17 mouse cellular contexts compared by ENCODE assay signal in genomic region chr10:111314636-111315395, GRCm38 (mm10). TPM values are rescaled to one million over a fixed set of nuclear protein-coding genes. Genes with fewer than 3 reads are reported as not detected.
A peak's percentile ranks its signal among the peaks of the same experiment; 100 is the strongest.
DNase-seq lines count a peak whose midpoint lies in the region; ATAC-seq lines count a peak whose summit lies in the region.
"Had no signal": no experiment of that assay in that cellular context is flagged by ENCODE, and none has a peak within 500 bp of the region (broad histone marks: within the 10 kb centered on the region; RNA-seq: fewer than 3 reads in every experiment).

No protein-coding gene starts in this region.

- no peak overlapping the region for H3K9ac ChIP-seq in kidney, embryonic 16.5 days (replicated peaks; ENCODE audit: low read length)
- H3K9ac ChIP-seq: forebrain, embryonic 13.5 days; liver, embryonic 12.5 days had no signal

- no peak overlapping the region for H3K27ac ChIP-seq in limb, embryonic 10.5 days
- H3K27ac ChIP-seq in kidney, embryonic 16.5 days (ENCODE audit: low read length), result no peak overlapping the region
- H3K27ac ChIP-seq: forebrain, embryonic 13.5 days; liver, embryonic 12.5 days had no signal

- intact Hi-C loops in left cerebral cortex, postnatal 4 days (cut with DNase I), result no loop called here

- H3K4me2 ChIP-seq in kidney, embryonic 16.5 days (replicated peaks; ENCODE audit: low read depth, low read length), result no peak overlapping the region
- H3K4me2 ChIP-seq: forebrain, embryonic 13.5 days; liver, embryonic 12.5 days had no signal

- WGBS in limb, embryonic 10.5 days, result 83% methylated on average over 10 of the region's 10 CpGs
- 78% methylated on average over 10 of the region's 10 CpGs for WGBS in kidney, embryonic 16.5 days

- peak; percentile 24 for DNase-seq in adrenal gland, postnatal 14 days
- no peak for DNase-seq in adrenal gland, adult 18-20 months (ENCODE audit: low spot score in 2 of 2)
- DNase-seq in left cerebral cortex, adult 18-20 months (ENCODE audit: low spot score in 2 of 2), result peak; percentile 44 to 58
- no peak for DNase-seq in left cerebral cortex, postnatal 4 days
- DNase-seq in adipocyte (ENCODE audit: low spot score), result peak; percentile 77
- peak; percentile 18 for DNase-seq in limb, embryonic 10.5 days (ENCODE audit: low spot score)
- no peak for DNase-seq in ovary, postnatal 14 days (ENCODE audit: low spot score)
- DNase-seq: cerebellum, adult 11 months; embryo, embryonic 11 days; gastrocnemius, postnatal 25 days; heart, postnatal 14 days had no signal

- H3K9me3 ChIP-seq in limb, embryonic 10.5 days (replicated peaks), result no peaks in the 10 kb centered on the region
- 0 out of 2 replicates have a peak, but pooled peaks cover 3% of the 10 kb centered on the region for H3K9me3 ChIP-seq in kidney, embryonic 16.5 days (ENCODE audit: low read length)
- H3K9me3 ChIP-seq: forebrain, embryonic 13.5 days; G1E; liver, embryonic 12.5 days had no signal

- no peaks in the 10 kb centered on the region for H3K27me3 ChIP-seq in limb, embryonic 10.5 days (ENCODE audit: low read depth, poor library complexity, severe bottlenecking)
- no peaks in the 10 kb centered on the region for H3K27me3 ChIP-seq in kidney, embryonic 16.5 days (ENCODE audit: insufficient read depth, low read length)
- H3K27me3 ChIP-seq: forebrain, embryonic 13.5 days had no signal

- H3K4me1 ChIP-seq in limb, embryonic 10.5 days, result peaks cover 9% of the 10 kb centered on the region; the same call in 1 of the 2 replicates
- H3K4me1 ChIP-seq in kidney, embryonic 16.5 days (ENCODE audit: insufficient read depth, low read length), result no peaks in the 10 kb centered on the region
- H3K4me1 ChIP-seq: forebrain, embryonic 13.5 days; liver, embryonic 12.5 days had no signal

- no peaks in the 10 kb centered on the region for H3K36me3 ChIP-seq in limb, embryonic 10.5 days
- no peaks in the 10 kb centered on the region for H3K36me3 ChIP-seq in kidney, embryonic 16.5 days (ENCODE audit: insufficient read depth, low read length)
- H3K36me3 ChIP-seq: G1E; liver, embryonic 12.5 days had no signal

- no peak for ATAC-seq in kidney, embryonic 16.5 days (ENCODE audit: low FRiP score, low TSS enrichment)
- ATAC-seq: forebrain, embryonic 13.5 days; intestine, embryonic 16.5 days; liver, embryonic 12.5 days had no signal

- no peak overlapping the region for H3K4me3 ChIP-seq in limb, embryonic 10.5 days
- H3K4me3 ChIP-seq in kidney, embryonic 16.5 days (ENCODE audit: low read length), result no peak overlapping the region
- H3K4me3 ChIP-seq: forebrain, embryonic 13.5 days; liver, embryonic 12.5 days; megakaryocyte, embryonic 14.5 days had no signal

RNA-seq across cellular contexts. Expression of gene Bbs10, which starts 16.3 kb away (rescaled TPM):
- 4.2 and 6.0 TPM in 2 replicates for total RNA-seq in adrenal gland, postnatal 14 days (2021)
- 1 to 10 TPM; 3.8 to 4.4 TPM for total RNA-seq in adrenal gland, adult 18-20 months (2021)
- 1 to 10 TPM; 4.4 to 6.4 TPM for total RNA-seq in left cerebral cortex, adult 18-20 months (2021)
- 1 to 10 TPM; 4.2 to 4.3 TPM for total RNA-seq in left cerebral cortex, postnatal 4 days (2021)
- 5.4 and 6.7 TPM in 2 replicates for polyA plus RNA-seq in limb, embryonic 10.5 days (2016; fragmentation: Nextera tagmentation; extraction: Ambion mirVana)
- 7.4 and 8.1 TPM in 2 replicates for polyA plus RNA-seq in kidney, embryonic 16.5 days (2015; fragmentation: Nextera tagmentation; extraction: Ambion mirVana)

Comparison
In these comparisons a context has a peak if more than half of its experiments do, and no peak if none do; other contexts are left out.
1. DNase-seq: peak in adrenal gland, postnatal 14 days (single experiment), left cerebral cortex, adult 18-20 months (2 of 2), adipocyte (single experiment) and limb, embryonic 10.5 days (single experiment); none in adrenal gland, adult 18-20 months (0 of 2), left cerebral cortex, postnatal 4 days (single experiment) and ovary, postnatal 14 days (single experiment).